Mouse (Mus musculus): ENCODE measurements around the gene Nlk. TPM values are rescaled to one million over a fixed set of nuclear protein-coding genes. Genes with fewer than 3 reads are reported as not detected.

The Nlk gene
- polyA plus RNA-seq, 1 experiment from 2014 or later, result 14.8 TPM

GRCm38 (mm10) chr11:78522481-78522997 lies 174.6 kb downstream of the Nlk start:
- Histone ChIP-seq H3K9me3 (no peaks in the 10 kb centered on the region), H3K4me2 (replicated peaks) (no peak overlapping the region), H3K27ac (no peak overlapping the region), H3K9ac (no peak overlapping the region), H3K4me1 (no peaks in the 10 kb centered on the region), H3K27me3 (no peaks in the 10 kb centered on the region), H3K36me3 (peaks cover 97% of the 10 kb centered on the region), H3K4me3 (no peak overlapping the region)
- 90% methylated on average over 1 of the region's 1 CpGs for WGBS
- ATAC-seq (ENCODE audit: insufficient number of reproducible peaks, insufficient read depth, low FRiP score, low TSS enrichment), result no peak

DNA sequence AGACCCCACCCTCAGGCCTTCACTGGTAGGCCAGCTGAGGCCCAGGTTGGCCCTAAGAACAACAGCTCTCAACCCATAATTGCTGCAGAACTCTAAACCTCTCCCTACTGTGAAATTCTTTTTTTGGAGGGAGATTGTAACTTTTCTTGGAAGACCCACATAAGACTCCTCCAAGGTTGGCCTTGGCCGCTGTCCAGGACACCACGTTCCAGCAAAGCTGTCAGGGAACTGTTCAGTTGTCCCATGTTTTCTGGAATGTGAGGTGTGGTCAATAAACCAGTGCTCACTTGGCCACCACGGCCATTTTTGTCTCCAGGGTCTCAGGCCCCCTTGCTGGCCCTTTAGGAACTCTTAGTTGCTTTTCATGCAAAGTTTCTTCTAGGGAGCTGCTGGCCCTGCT lies 175.3 kb downstream of the Nlk start:
- no peaks in the 10 kb centered on the region for H3K4me1 ChIP-seq
- 88% methylated on average over 3 of the region's 3 CpGs for WGBS
- no peak overlapping the region for H3K9ac ChIP-seq
- H3K9me3 ChIP-seq, result no peaks in the 10 kb centered on the region
- ATAC-seq (ENCODE audit: insufficient number of reproducible peaks, insufficient read depth, low FRiP score, low TSS enrichment), result no peak
- H3K4me3 ChIP-seq, result no peak overlapping the region
- no peaks in the 10 kb centered on the region for H3K27me3 ChIP-seq
- no peak overlapping the region for H3K27ac ChIP-seq
- H3K4me2 ChIP-seq (replicated peaks), result no peak overlapping the region
- peaks cover 93% of the 10 kb centered on the region for H3K36me3 ChIP-seq

- H3K27me3 ChIP-seq, result no peaks in the 10 kb centered on the region
- no peak overlapping the region for H3K4me3 ChIP-seq
- no peak overlapping the region for H3K9ac ChIP-seq
- no peaks in the 10 kb centered on the region for H3K4me1 ChIP-seq
- no peaks in the 10 kb centered on the region for H3K9me3 ChIP-seq
- H3K36me3 ChIP-seq, result peaks cover 88% of the 10 kb centered on the region
- H3K27ac ChIP-seq, result no peak overlapping the region
- no peak overlapping the region for H3K4me2 ChIP-seq (replicated peaks)
- ATAC-seq (ENCODE audit: insufficient number of reproducible peaks, insufficient read depth, low FRiP score, low TSS enrichment), result no peak
- 88% methylated on average over 10 of the region's 10 CpGs for WGBS
Measured at GRCm38 (mm10) chr11:78518931-78519330, 178.2 kb downstream of the Nlk start.

Other genes starting within 250 kb of the Nlk start
- 15.4 and 15.5 TPM in 2 replicates for gene Slc46a1, start 231.7 kb downstream of the Nlk start, polyA plus RNA-seq (2016; fragmentation: Nextera tagmentation; extraction: Ambion mirVana)
- gene Sarm1, start 199.6 kb downstream of the Nlk start, polyA plus RNA-seq (2016; fragmentation: Nextera tagmentation; extraction: Ambion mirVana), result 5.2 and 7.3 TPM in 2 replicates
- gene Vtn, start 198.3 kb downstream of the Nlk start, polyA plus RNA-seq (2016; fragmentation: Nextera tagmentation; extraction: Ambion mirVana), result 11.8 and 13.2 TPM in 2 replicates
- not detected in 2 replicates for gene Sebox, start 193.9 kb downstream of the Nlk start, polyA plus RNA-seq (2016; fragmentation: Nextera tagmentation; extraction: Ambion mirVana)
- gene Tmem199, start 185.2 kb downstream of the Nlk start, polyA plus RNA-seq (2016; fragmentation: Nextera tagmentation; extraction: Ambion mirVana), result 53.4 and 60.7 TPM in 2 replicates
- gene Poldip2, start 185.2 kb downstream of the Nlk start, polyA plus RNA-seq (2016; fragmentation: Nextera tagmentation; extraction: Ambion mirVana), result 180 and 183 TPM in 2 replicates
- 78.2 and 82.2 TPM in 2 replicates for gene Tnfaip1, start 161.0 kb downstream of the Nlk start, polyA plus RNA-seq (2016; fragmentation: Nextera tagmentation; extraction: Ambion mirVana)
- gene Ift20, start 161.0 kb downstream of the Nlk start, polyA plus RNA-seq (2016; fragmentation: Nextera tagmentation; extraction: Ambion mirVana), result 136 and 139 TPM in 2 replicates
- gene Tmem97, start 146.6 kb downstream of the Nlk start, polyA plus RNA-seq (2016; fragmentation: Nextera tagmentation; extraction: Ambion mirVana), result 55.9 and 56.0 TPM in 2 replicates
- 43.0 and 43.1 TPM in 2 replicates for gene Ccnq, start 54.4 kb upstream of the Nlk start, polyA plus RNA-seq (2016; fragmentation: Nextera tagmentation; extraction: Ambion mirVana)
- gene Lyrm9, start 129.2 kb upstream of the Nlk start, polyA plus RNA-seq (2016; fragmentation: Nextera tagmentation; extraction: Ambion mirVana), result 10.7 and 11.6 TPM in 2 replicates
- gene Nos2, start 223.4 kb upstream of the Nlk start, polyA plus RNA-seq (2016; fragmentation: Nextera tagmentation; extraction: Ambion mirVana), result 1.1 and 1.4 TPM in 2 replicates